In the genomic region with DNA sequence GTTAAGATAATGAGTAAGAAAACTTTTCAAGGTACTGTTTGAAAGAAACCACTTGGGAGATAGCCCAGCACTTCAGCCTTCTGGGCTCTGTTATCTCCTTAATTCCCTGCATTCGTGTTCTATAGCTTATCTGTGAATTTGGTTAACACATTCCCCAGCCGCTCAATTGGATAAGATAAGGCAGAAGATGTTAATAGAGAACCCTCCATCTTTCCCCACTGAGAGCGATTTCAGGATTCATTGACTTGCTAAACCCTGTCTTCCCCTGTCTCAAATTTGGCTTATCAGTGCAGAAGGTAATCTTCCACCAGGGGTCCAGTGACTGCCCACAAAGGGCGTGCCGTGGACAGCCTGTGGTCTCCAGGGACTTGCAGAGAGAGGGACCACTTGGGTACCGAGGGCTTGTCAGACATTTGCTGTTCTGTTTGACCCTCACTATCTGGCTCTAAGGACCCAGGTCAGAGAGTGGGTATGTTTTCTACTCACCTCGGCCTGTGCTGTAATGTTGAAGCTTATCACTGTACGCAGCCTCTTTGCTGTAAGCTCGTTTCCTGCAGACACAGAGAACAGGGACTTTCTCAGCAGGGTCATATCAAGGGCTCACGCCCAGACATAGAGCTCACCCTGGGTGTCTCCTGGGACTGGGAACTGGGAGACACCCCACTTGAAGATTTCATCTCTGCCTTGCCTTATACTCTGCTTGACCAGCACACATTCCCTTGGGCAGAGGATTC, we compare ENCODE assay signal across 11 mouse cellular contexts.
DNase-seq lines count a peak whose midpoint lies in the region; ATAC-seq lines count a peak whose summit lies in the region.
"Had no signal": no experiment of that assay in that cellular context is flagged by ENCODE, and none has a peak within 500 bp of the region (broad histone marks: within the 10 kb centered on the region; RNA-seq: fewer than 3 reads in every experiment).

No protein-coding gene starts in this region.

- no peaks in the 10 kb centered on the region for H3K9me3 ChIP-seq in neural tube, embryonic 12.5 days
- no peaks in the 10 kb centered on the region for H3K9me3 ChIP-seq in neural tube, embryonic 15.5 days (replicated peaks)
- peaks cover 5% of the 10 kb centered on the region for H3K9me3 ChIP-seq in megakaryocyte, embryonic 14.5 days
- H3K9me3 ChIP-seq in stomach, embryonic 16.5 days (replicated peaks; ENCODE audit: control insufficient read depth, low read length): no peaks in the 10 kb centered on the region

- no peak overlapping the region for H3K4me3 ChIP-seq in neural tube, embryonic 12.5 days
- H3K4me3 ChIP-seq in neural tube, embryonic 15.5 days (replicated peaks): no peak overlapping the region
- H3K4me3 ChIP-seq in megakaryocyte, embryonic 14.5 days (replicated peaks): peak overlapping the region; percentile 29
- H3K4me3 ChIP-seq in stomach, embryonic 16.5 days (replicated peaks; ENCODE audit: low read length): no peak overlapping the region

- no peak overlapping the region for H3K4me2 ChIP-seq in neural tube, embryonic 12.5 days (replicated peaks)
- H3K4me2 ChIP-seq in neural tube, embryonic 15.5 days: no peak overlapping the region
- no peak overlapping the region for H3K4me2 ChIP-seq in stomach, embryonic 16.5 days (ENCODE audit: low read depth, low read length)

- no peaks in the 10 kb centered on the region for H3K4me1 ChIP-seq in neural tube, embryonic 12.5 days
- no peaks in the 10 kb centered on the region for H3K4me1 ChIP-seq in neural tube, embryonic 15.5 days
- peaks cover 38% of the 10 kb centered on the region for H3K4me1 ChIP-seq in megakaryocyte, embryonic 14.5 days
- H3K4me1 ChIP-seq in stomach, embryonic 16.5 days (ENCODE audit: control insufficient read depth, insufficient read depth, low read length): no peaks in the 10 kb centered on the region

- 88% methylated on average over 10 of the region's 10 CpGs for WGBS in neural tube, embryonic 12.5 days
- WGBS in neural tube, embryonic 15.5 days: 83% methylated on average over 10 of the region's 10 CpGs
- 46% methylated on average over 10 of the region's 10 CpGs for WGBS in stomach, embryonic 16.5 days

- no peak overlapping the region for H3K27ac ChIP-seq in neural tube, embryonic 12.5 days
- no peak overlapping the region for H3K27ac ChIP-seq in neural tube, embryonic 15.5 days (replicated peaks)
- no peak overlapping the region for H3K27ac ChIP-seq in stomach, embryonic 16.5 days (ENCODE audit: low read length)

- no peaks in the 10 kb centered on the region for H3K27me3 ChIP-seq in neural tube, embryonic 12.5 days (replicated peaks)
- H3K27me3 ChIP-seq in neural tube, embryonic 15.5 days (replicated peaks): no peaks in the 10 kb centered on the region
- no peaks in the 10 kb centered on the region for H3K27me3 ChIP-seq in megakaryocyte, embryonic 14.5 days (replicated peaks)
- H3K27me3 ChIP-seq in stomach, embryonic 16.5 days (ENCODE audit: control insufficient read depth, insufficient read depth, low read length): no peaks in the 10 kb centered on the region
- H3K27me3 ChIP-seq: Patski had no signal

- H3K9ac ChIP-seq in neural tube, embryonic 12.5 days: 0 out of 2 replicates have a peak overlapping the region, but pooled peaks have one; percentile 9
- H3K9ac ChIP-seq in neural tube, embryonic 15.5 days (replicated peaks): no peak overlapping the region
- H3K9ac ChIP-seq in stomach, embryonic 16.5 days (ENCODE audit: low read length): no peak overlapping the region

- intact Hi-C loops in left cerebral cortex, postnatal 25 days (cut with DNase I): no loop called here

- ATAC-seq in neural tube, embryonic 12.5 days (ENCODE audit: low FRiP score, low read depth): no peak
- no peak for ATAC-seq in neural tube, embryonic 15.5 days (ENCODE audit: low FRiP score)
- peak; percentile 86 for ATAC-seq in erythroid progenitor cell, adult 5-6 weeks (replicated peaks; ENCODE audit: low FRiP score, poor library complexity, severe bottlenecking)
- ATAC-seq in stomach, embryonic 16.5 days (ENCODE audit: insufficient read depth, low FRiP score): peak; percentile 50
- ATAC-seq: Patski had no signal

- no peak for DNase-seq in layer of hippocampus, adult 8-10 months (ENCODE audit: low spot score in 2 of 2)
- DNase-seq in left cerebral cortex, postnatal 25 days (ENCODE audit: low spot score in 2 of 2): no peak
- DNase-seq: adrenal gland, adult 2 months; cerebellum, adult 18-20 months; thymus, postnatal 4 days had no signal

- no peaks in the 10 kb centered on the region for H3K36me3 ChIP-seq in neural tube, embryonic 12.5 days
- H3K36me3 ChIP-seq in neural tube, embryonic 15.5 days: peaks cover 11% of the 10 kb centered on the region
- H3K36me3 ChIP-seq in megakaryocyte, embryonic 14.5 days (replicated peaks; ENCODE audit: low read length): peaks cover under 1% of the 10 kb centered on the region
- no peaks in the 10 kb centered on the region for H3K36me3 ChIP-seq in stomach, embryonic 16.5 days (ENCODE audit: control insufficient read depth, insufficient read depth, low read length)

Comparison
In these comparisons a context has a peak if more than half of its experiments do, and no peak if none do; other contexts are left out.
1. ATAC-seq: peak in erythroid progenitor cell, adult 5-6 weeks (single experiment) and stomach, embryonic 16.5 days (single experiment); none in neural tube, embryonic 12.5 days (single experiment) and neural tube, embryonic 15.5 days (single experiment).